Mouse (Mus musculus) embryonic fibroblast, embryonic 13.5 days (primary cell): ENCODE data around the gene Dst.

ENCODE experiments used
- CTCF ChIP-seq: IDR thresholded peaks from 2 replicates; pipeline ENCODE4 v1.5.1; 2011; ENCODE audit warnings: mild to moderate bottlenecking, control low read depth, low read length, moderate library complexity, borderline replicate concordance; ENCODE audit not compliant: insufficient read depth
- POLR2A ChIP-seq: IDR thresholded peaks from 2 replicates; pipeline ENCODE4 v1.6.1; 2011; ENCODE audit warnings: low read depth, mild to moderate bottlenecking, control low read depth, low read length, moderate library complexity

GRCm38 (mm10) chr1:34227676-34228075, 319.7 kb downstream of the Dst start:
- no peak for TF ChIP-seq POLR2A
- TF ChIP-seq CTCF, result no peak
